Mouse (Mus musculus) embryonic facial prominence, embryonic 15.5 days (tissue): ENCODE data around the gene Kdm6b. TPM values are rescaled to one million over a fixed set of nuclear protein-coding genes. Genes with fewer than 3 reads are reported as not detected.

Experiments used
- ATAC-seq: fragments of 200-750 bp; cut with Nextera tagmentation; 2 replicates; pipeline ENCODE4 v1.8.0; 2017; ENCODE audit warnings: low read depth, moderate TSS enrichment; ENCODE audit not compliant: insufficient number of reproducible peaks, low FRiP score, low TSS enrichment
- H3K27ac ChIP-seq: fragments of 300-500 bp; sonication (generic); replicated peaks from 2 replicates; pipeline ENCODE4 v1.5.1; 2015; ENCODE audit warnings: mild to moderate bottlenecking, inconsistent platforms
- H3K27me3 ChIP-seq: fragments of 300-500 bp; sonication (generic); 2 replicates; pipeline ENCODE4 v1.6.1; 2015; ENCODE audit warnings: inconsistent platforms
- H3K36me3 ChIP-seq: fragments of 300-500 bp; sonication (generic); 2 replicates; pipeline ENCODE4 v1.6.1; 2015; ENCODE audit warnings: mild to moderate bottlenecking, inconsistent platforms
- H3K4me1 ChIP-seq: fragments of 300-500 bp; sonication (generic); 2 replicates; pipeline ENCODE4 v1.6.1; 2015; ENCODE audit warnings: inconsistent platforms
- H3K4me2 ChIP-seq: fragments of 300-500 bp; sonication (generic); replicated peaks from 2 replicates; pipeline ENCODE4 v1.6.1; 2015; ENCODE audit warnings: mild to moderate bottlenecking, inconsistent platforms
- H3K4me3 ChIP-seq: fragments of 300-500 bp; sonication (generic); replicated peaks from 2 replicates; pipeline ENCODE4 v1.5.1; 2015; ENCODE audit warnings: mild to moderate bottlenecking, inconsistent platforms
- H3K9ac ChIP-seq: fragments of 300-500 bp; sonication (generic); 2 replicates; pipeline ENCODE4 v1.6.1; 2015; ENCODE audit warnings: inconsistent platforms
- H3K9me3 ChIP-seq: fragments of 300-500 bp; sonication (generic); replicated peaks from 2 replicates; pipeline ENCODE4 v1.6.1; 2016; ENCODE audit warnings: inconsistent platforms
- WGBS: fragments of 180-500 bp; shearing (Covaris S2); methylation state at CpG from one replicate; pipeline ENCODE4 v1.1.7; 2015; 5-methylcytosine and 5-hydroxymethylcytosine counted together
- polyA plus RNA-seq: library from polyadenylated mRNA; unstranded; fragments of >200 nt; fragmentation: Nextera tagmentation; extraction: Ambion mirVana; gene quantifications from 2 replicates; pipeline ENCODE4 v1.2.1, GENCODE M21; 2015

Gene Kdm6b
- polyA plus RNA-seq, 1 experiment from 2014 or later, result 37.2 TPM

- Histone ChIP-seq H3K27ac (no peak overlapping the region), H3K9me3 (no peaks in the 10 kb centered on the region), H3K4me2 (no peak overlapping the region), H3K27me3 (no peaks in the 10 kb centered on the region), H3K4me3 (no peak overlapping the region), H3K4me1 (peaks cover 35% of the 10 kb centered on the region), H3K36me3 (peaks cover 79% of the 10 kb centered on the region), H3K9ac (no peak overlapping the region)
- WGBS, result 90% methylated on average over 24 of the region's 24 CpGs
- no peak for ATAC-seq
These were observed 8.7 kb downstream of the Kdm6b start for GRCm38 (mm10) chr11:69404595-69405396.

GRCm38 (mm10) chr11:69403691-69404594 lies 9.5 kb downstream of the Kdm6b start:
- 90% methylated on average over 38 of the region's 38 CpGs for WGBS
- H3K4me3 ChIP-seq, result no peak overlapping the region
- H3K27ac ChIP-seq, result no peak overlapping the region
- peaks cover 85% of the 10 kb centered on the region for H3K36me3 ChIP-seq
- no peaks in the 10 kb centered on the region for H3K27me3 ChIP-seq
- no peaks in the 10 kb centered on the region for H3K9me3 ChIP-seq
- no peak overlapping the region for H3K9ac ChIP-seq
- no peak for ATAC-seq
- H3K4me2 ChIP-seq, result no peak overlapping the region
- H3K4me1 ChIP-seq, result peaks cover 36% of the 10 kb centered on the region

- H3K4me2 ChIP-seq, result no peak overlapping the region
- no peaks in the 10 kb centered on the region for H3K9me3 ChIP-seq
- H3K4me1 ChIP-seq, result peaks cover 37% of the 10 kb centered on the region
- ATAC-seq, result no peak
- H3K27me3 ChIP-seq, result no peaks in the 10 kb centered on the region
- 84% methylated on average over 12 of the region's 12 CpGs for WGBS
- H3K4me3 ChIP-seq, result no peak overlapping the region
- H3K36me3 ChIP-seq, result peaks cover 75% of the 10 kb centered on the region
- H3K9ac ChIP-seq, result no peak overlapping the region
- H3K27ac ChIP-seq, result no peak overlapping the region; the same call in 1 of the 2 replicates
These were observed 11.5 kb downstream of the Kdm6b start for GRCm38 (mm10) chr11:69401987-69402386.

- WGBS, result 17% methylated on average over 22 of the region's 22 CpGs
- no peak overlapping the region for H3K4me2 ChIP-seq
- no peak overlapping the region for H3K4me3 ChIP-seq
- no peak overlapping the region for H3K9ac ChIP-seq
- H3K27me3 ChIP-seq, result no peaks in the 10 kb centered on the region
- H3K9me3 ChIP-seq, result no peaks in the 10 kb centered on the region
- peak; percentile 52 for ATAC-seq
- peaks cover 45% of the 10 kb centered on the region for H3K4me1 ChIP-seq
- peaks cover 68% of the 10 kb centered on the region for H3K36me3 ChIP-seq
- H3K27ac ChIP-seq, result no peak overlapping the region; the same call in 1 of the 2 replicates
These were observed 12.3 kb downstream of the Kdm6b start for GRCm38 (mm10) chr11:69401210-69401637.

- Histone ChIP-seq H3K4me3 (0 out of 2 replicates have a peak overlapping the region, but pooled peaks have one; percentile 4), H3K27me3 (no peaks in the 10 kb centered on the region), H3K27ac (no peak overlapping the region), H3K36me3 (peaks cover 58% of the 10 kb centered on the region), H3K4me1 (peaks cover 46% of the 10 kb centered on the region), H3K4me2 (no peak overlapping the region), H3K9me3 (no peaks in the 10 kb centered on the region), H3K9ac (no peak overlapping the region)
- WGBS, result 76% methylated on average over 25 of the region's 25 CpGs
- no peak for ATAC-seq
These were observed 13.2 kb downstream of the Kdm6b start for GRCm38 (mm10) chr11:69400083-69400850.

- H3K36me3 ChIP-seq, result peaks cover 50% of the 10 kb centered on the region
These were observed 14.0 kb downstream of the Kdm6b start for GRCm38 (mm10) chr11:69399201-69400082.

GRCm38 (mm10) chr11:69398486-69399200 lies 14.8 kb downstream of the Kdm6b start:
- WGBS, result 34% methylated on average over 21 of the region's 21 CpGs
- Histone ChIP-seq H3K4me1 (peaks cover 50% of the 10 kb centered on the region), H3K27me3 (no peaks in the 10 kb centered on the region), H3K36me3 (peaks cover 42% of the 10 kb centered on the region), H3K4me2 (peak overlapping the region; percentile 33), H3K4me3 (peak overlapping the region; percentile 23; the same call in 1 of the 2 replicates), H3K9me3 (no peaks in the 10 kb centered on the region), H3K27ac (no peak overlapping the region), H3K9ac (no peak overlapping the region)
- no peak for ATAC-seq

More at GRCm38 (mm10) chr11:69399201-69400082, 14.0 kb downstream of the Kdm6b start:
- WGBS, result 42% methylated on average over 62 of the region's 66 CpGs
- peaks cover 46% of the 10 kb centered on the region for H3K4me1 ChIP-seq
- ATAC-seq, result no peak
- 0 out of 2 replicates have a peak overlapping the region, but pooled peaks have one; percentile 4 for H3K4me3 ChIP-seq
- no peak overlapping the region for H3K27ac ChIP-seq
- no peaks in the 10 kb centered on the region for H3K27me3 ChIP-seq
- H3K9me3 ChIP-seq, result no peaks in the 10 kb centered on the region
- H3K9ac ChIP-seq, result no peak overlapping the region
- H3K4me2 ChIP-seq, result no peak overlapping the region

- WGBS, result 14% methylated on average over 16 of the region's 16 CpGs
- Histone ChIP-seq H3K4me3 (peak within 1 kb of the TSS; percentile 77), H3K9me3 (no peaks in the 10 kb centered on the region), H3K36me3 (peaks cover 36% of the 10 kb centered on the region), H3K4me1 (peaks cover 50% of the 10 kb centered on the region), H3K27ac (peak within 1 kb of the TSS; percentile 99), H3K9ac (no peak within 1 kb of the TSS), H3K27me3 (no peaks in the 10 kb centered on the region), H3K4me2 (peak within 1 kb of the TSS; percentile 33)
- ATAC-seq, result no peak
These were observed 15.4 kb downstream of the Kdm6b start, which contains the start of gene Tmem88 for GRCm38 (mm10) chr11:69398059-69398458. Tmem88 (minus strand) TSS chr11:69398234.

- Histone ChIP-seq H3K27ac (peak overlapping the region; percentile 99), H3K27me3 (no peaks in the 10 kb centered on the region), H3K36me3 (peaks cover 33% of the 10 kb centered on the region), H3K4me3 (peak overlapping the region; percentile 23), H3K4me1 (peaks cover 50% of the 10 kb centered on the region), H3K4me2 (peak overlapping the region; percentile 33), H3K9ac (no peak overlapping the region), H3K9me3 (no peaks in the 10 kb centered on the region)
- WGBS, result 21% methylated on average over 24 of the region's 24 CpGs
- ATAC-seq, result no peak
These were observed 15.9 kb downstream of the Kdm6b start for GRCm38 (mm10) chr11:69397581-69398057.
